Mouse (Mus musculus): ENCODE measurements at regions not wholly inside any gene's neighbourhood (a gene's known extent, or its start where the extent isn't known, plus 50 kb on each side); places are given as distances from the start of the nearest gene placed in this dataset.
"Not testable (repeated sequence)": the region's sequence is repeated elsewhere in the genome, so short reads cannot be mapped to it uniquely, and the experiment has no call there.

DNA sequence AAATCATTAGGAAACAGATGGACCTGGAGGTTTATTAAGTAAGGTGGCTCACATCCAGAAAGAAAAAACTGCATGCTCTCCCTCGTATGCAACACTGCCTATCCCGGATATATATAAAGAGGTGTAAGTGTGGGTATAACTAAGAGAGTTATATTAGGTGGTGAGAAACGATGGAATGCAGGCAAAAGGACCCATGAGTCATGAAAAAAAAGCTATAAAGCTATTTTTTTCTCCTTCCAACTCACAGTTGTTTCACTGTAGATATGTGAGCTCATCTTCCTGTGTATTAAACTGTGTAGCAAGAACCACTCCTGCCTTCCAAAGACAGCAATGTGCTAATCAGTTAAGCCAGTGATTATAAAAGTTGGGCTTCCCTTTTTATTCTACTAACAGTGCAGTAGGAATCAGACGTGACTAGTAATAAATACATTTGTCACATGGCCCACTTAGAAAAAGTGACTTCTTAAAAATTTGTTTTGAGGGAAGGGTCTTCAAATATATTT is 51.4 kb upstream of the Bdh1 start:
- TF ChIP-seq POLR2A (IDR thresholded peaks at IDR 0.05; ENCODE audit: low read depth, low read length); CTCF (conservative IDR thresholded peaks at IDR 0.05; ENCODE audit: insufficient read depth, insufficient read length, low read depth, low read length): not testable (repeated sequence)

Data from kidney, adult 2 months (tissue).